Mouse (Mus musculus): Measurements from ENCODE around the gene Elf1. TPM values are rescaled to one million over a fixed set of nuclear protein-coding genes. Genes with fewer than 3 reads are reported as not detected.

The Elf1 gene
- total RNA-seq, 2 experiments from 2014 or later = 4.8 to 5.0 TPM

DNA sequence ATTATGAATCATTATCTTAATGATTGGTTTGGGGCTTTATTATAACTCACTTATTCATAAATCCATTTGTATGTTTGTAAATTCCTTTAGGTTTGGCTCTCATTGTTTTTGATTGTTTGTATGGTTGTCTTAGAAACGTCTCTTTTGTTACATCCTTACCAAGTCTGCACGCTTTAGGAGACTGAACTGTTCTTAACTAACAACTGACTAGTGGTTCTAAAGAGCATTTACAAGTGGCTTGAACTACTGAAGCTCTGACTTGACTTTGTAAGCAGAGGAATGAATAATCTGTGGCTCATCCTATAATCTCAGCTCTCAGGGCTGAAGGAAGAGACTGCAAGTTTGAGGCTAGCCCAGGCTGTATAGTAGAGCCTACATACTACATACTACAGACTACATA is 110.6 kb downstream of the Elf1 start:
- intact Hi-C loops (cut with DNase I) = no loop called here
- no peak for DNase-seq (ENCODE audit: extremely low spot score in 1 of 2, low spot score in 2 of 2)

DNA sequence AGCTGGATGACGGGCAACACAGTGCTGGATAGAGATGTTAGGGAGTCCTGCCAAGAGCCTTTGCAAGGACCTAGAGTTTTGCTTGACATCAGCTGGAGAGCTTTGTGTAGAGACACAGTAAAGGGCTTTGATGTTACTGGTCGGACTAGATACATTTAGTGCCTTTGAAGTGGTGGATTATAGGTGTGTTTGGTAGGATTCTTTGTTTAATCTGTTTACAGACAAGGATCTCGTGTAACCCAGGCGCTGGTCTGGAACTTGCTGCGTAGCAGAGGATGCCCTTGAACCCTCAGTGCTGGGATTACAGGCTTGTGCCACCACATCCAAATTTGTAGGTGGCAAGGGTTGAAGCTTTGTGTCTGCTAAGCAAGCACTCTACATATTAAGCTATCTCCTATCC is 113.1 kb downstream of the Elf1 start:
- intact Hi-C loops (cut with DNase I) = no loop called here

DNA sequence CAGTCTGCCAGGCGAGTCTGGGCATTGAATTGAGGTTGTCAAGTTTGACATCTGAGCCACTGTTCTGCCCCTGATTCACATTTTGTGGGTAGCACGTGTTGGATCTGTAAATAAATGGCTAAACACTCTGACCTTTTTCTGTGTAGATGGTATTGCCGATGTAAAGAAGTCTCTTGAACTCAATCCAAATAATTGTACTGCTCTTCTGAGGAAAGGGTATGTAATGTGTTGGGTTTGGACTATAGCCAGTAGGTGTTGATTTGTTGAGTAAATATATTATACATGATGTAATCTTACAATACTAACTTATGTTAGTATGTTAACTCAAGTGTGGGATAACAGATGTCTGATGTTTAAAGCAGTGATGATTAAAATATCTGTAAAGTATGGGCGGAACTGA is 115.6 kb downstream of the Elf1 start:
- intact Hi-C loops (cut with DNase I) = no loop called here
- DNase-seq (ENCODE audit: extremely low spot score in 1 of 2, low spot score in 2 of 2) = no peak

More for the DNA sequence above, 113.1 kb downstream of the Elf1 start:
- DNase-seq (ENCODE audit: extremely low spot score in 1 of 2, low spot score in 2 of 2) = no peak

DNA sequence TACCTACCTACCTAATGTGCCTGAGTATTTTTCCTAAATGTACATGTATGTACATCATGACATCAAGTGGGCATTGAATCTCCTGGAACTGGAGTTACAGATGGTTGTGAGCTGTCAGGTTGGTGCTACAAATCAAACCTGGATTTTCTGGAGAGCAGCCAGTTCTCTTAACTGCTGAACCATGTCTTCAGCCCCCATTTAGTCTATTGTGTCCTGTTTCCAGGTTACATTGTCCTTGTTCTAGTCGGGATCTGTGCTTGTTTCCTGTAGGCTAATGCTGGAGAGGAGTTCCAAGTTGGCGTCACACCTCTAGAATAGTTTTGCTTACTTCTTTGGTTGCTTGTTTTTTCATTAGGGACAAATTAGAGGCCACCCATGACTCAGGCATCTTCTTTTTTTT is 124.9 kb downstream of the Elf1 start:
- intact Hi-C loops (cut with DNase I) = no loop called here
- no peak for DNase-seq (ENCODE audit: extremely low spot score in 1 of 2, low spot score in 2 of 2)

DNA sequence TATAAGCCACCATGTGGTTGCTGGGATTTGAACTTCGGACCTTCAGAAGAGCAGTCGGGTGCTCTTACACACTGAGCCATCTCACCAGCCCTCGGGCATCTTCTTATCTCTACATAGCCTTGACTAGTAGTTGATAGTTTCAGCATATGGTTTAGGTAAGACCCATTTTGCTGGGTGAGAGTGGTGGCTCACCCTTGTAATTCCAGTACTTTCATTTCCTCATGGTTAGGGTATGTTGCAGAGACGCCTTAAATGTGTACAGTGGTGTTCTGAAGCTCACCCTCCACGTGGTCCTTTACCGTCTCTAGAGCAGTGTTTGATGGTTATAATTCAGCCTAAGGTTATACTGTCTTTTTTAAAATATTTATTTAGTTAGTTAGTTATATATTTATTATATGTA is 125.4 kb downstream of the Elf1 start:
- no peak for DNase-seq (ENCODE audit: extremely low spot score in 1 of 2, low spot score in 2 of 2)
- intact Hi-C loops (cut with DNase I) = no loop called here

DNA sequence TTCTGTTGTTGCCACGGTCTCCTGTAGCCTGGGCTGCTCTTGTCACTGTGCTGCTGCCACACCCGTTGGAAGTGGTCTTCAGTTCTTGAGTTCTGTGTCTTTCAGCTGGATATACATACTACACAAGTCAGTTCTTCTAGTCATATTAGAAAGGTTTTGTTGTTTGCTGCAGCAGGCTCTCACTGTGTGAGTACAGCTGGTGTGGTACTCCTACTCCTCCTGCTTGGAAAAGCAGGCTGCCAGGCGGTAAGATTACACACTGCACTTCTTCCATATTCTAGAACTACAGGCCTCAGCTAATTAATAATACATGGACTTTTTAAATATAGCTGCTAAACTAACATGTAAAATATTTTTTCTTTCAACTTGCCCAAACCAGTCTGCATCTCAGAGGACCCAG is 125.9 kb downstream of the Elf1 start:
- intact Hi-C loops (cut with DNase I) = no loop called here
- no peak for DNase-seq (ENCODE audit: extremely low spot score in 1 of 2, low spot score in 2 of 2)

DNA sequence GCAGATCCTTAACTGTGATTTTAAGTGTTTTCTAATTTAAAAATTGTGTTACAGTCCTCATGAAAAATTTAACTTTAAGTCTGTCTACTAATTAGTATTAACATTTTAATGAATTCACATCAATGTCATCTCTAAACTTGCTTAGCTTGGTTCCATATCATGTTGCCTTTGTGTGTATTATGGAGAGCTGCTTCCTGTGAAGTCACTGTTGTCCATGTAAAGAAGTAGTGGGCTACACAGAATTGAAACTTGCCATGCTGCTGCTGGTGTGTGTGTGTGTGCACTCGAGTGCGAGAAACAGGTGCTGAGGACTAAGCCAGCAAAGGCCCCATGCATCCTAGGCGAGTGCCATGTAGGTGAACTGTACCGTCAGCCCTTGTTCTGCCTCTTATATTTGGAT is 126.4 kb downstream of the Elf1 start:
- DNase-seq (ENCODE audit: extremely low spot score in 1 of 2, low spot score in 2 of 2) = no peak
- intact Hi-C loops (cut with DNase I) = no loop called here

DNA sequence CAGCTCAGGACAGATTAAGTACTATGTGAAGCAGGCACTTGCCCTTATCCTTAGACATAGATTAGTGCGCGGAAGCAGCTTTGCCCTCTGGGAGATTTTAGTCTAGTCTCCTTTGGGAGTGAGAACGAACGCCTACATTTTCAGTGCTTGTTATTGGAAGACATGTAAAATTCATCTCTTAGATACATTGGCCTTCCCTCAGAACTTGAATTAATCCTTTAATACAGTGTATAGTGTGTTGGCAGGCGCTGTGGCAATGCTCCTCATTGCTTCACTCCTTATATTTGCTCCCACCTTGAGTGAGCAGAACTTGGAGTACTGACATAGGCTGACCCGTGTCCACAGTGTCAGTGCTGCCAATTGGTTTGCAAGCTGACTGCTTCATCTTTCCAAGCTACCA is 127.3 kb downstream of the Elf1 start:
- no peak for DNase-seq (ENCODE audit: extremely low spot score in 1 of 2, low spot score in 2 of 2)
- intact Hi-C loops (cut with DNase I) = no loop called here

DNA sequence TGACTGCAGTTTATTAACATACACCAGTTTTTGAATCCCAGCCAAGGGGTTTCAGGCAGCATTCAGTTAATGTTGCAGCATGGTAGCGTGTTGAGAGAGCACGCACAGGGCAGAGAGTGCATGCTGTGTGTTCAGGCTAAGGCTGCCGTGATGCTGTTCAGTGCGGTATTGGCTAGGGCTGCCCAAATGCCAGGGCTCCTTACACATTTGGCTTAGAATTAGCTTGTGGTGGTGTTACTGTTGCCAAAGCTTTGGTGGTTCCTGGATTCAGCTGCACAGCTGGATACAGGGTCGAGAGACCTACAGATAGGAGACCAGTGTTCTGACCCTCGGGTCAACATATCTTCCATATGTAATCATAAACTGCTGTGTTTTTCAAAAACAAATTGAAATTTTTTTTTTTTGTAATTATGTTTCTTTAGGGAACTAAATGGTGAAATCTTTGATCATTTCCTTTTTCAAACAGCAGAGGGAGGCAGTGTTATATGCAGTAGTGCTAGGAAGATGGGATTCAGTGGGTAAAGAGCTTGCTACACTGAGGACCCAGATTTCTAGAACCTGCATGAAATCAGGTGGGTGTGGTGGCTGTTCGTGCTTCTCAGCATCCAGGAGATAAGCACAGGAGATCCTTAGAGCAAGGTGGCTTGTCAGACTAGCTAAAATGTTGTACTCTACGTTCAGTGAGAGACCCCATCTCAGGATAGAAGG is 136.3 kb downstream of the Elf1 start:
- intact Hi-C loops (cut with DNase I) = loop anchor here (2.0 to 10.0 kb wide), 3 partner anchors 118 to 596 kb away; no protein-coding TSS in a partner anchor

DNA sequence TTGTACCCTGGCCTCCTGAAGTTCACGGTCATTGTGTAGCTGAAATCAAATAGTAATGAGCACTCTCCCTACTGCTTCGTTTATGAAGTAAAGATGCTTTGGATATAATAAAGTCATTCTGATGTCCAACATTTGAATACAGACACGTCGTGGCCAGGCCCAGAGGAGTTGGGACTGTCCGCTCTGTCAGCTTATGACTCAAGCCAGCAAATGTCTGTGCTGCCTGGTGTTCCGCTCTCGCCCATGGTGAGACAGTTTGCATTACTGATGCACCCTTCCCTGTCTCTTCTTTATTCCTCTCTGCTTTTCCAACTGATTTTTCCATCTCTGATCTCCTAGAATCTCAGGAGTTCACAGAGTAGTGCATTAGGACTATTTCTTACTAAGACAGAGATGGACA is 138.8 kb downstream of the Elf1 start:
- intact Hi-C loops (cut with DNase I) = loop anchor here (5.0 to 10.0 kb wide), 2 partner anchors 115 to 147 kb away; no protein-coding TSS in a partner anchor
- no peak for DNase-seq (ENCODE audit: extremely low spot score in 1 of 2, low spot score in 2 of 2)

More for the DNA sequence above, 136.3 kb downstream of the Elf1 start:
- DNase-seq (ENCODE audit: extremely low spot score in 1 of 2, low spot score in 2 of 2) = peak in 1 of 2 experiments; percentile 70

DNA sequence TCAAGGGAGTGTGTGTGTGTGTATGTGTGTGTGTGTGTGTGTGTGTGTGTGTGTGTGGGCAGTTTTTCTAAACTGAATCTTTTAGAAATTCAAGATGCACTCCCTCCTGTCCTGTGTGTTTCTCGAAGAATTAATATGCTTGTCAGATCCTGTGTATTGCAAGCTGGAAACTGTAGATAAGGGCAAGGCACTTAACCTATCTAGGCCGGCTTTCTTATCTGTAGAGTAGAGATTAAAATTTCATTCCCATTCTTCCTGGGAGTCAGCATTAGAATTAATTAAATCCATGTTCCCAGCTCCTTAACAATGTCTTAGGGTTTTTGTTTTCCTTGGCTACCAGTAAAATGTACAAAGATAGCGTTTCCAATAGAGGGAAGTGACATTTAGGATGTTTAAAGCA is 140.1 kb downstream of the Elf1 start:
- intact Hi-C loops (cut with DNase I) = no loop called here
- DNase-seq (ENCODE audit: extremely low spot score in 1 of 2, low spot score in 2 of 2) = no peak

Small RNA genes within 50 kb of the gene (microRNA-seq; reads per million reads assigned to microRNA genes)
- gene Gm27857 = not detected

Other genes with a start within 250 kb of the Elf1 start
- not detected for gene Zfp957, start 233.8 kb upstream of the Elf1 start, total RNA-seq (2021)
- gene Rgcc, start 179.5 kb upstream of the Elf1 start, total RNA-seq (2021) = 10 to 100 TPM; 36.9 to 37.9 TPM
- 10 to 100 TPM; 10.7 to 11.2 TPM for gene Naa16, start 90.4 kb upstream of the Elf1 start, total RNA-seq (2021)
- gene Mtrf1, start 83.4 kb upstream of the Elf1 start, total RNA-seq (2021) = 1 to 10 TPM; 5.0 to 6.1 TPM
- gene Kbtbd7, start 54.7 kb upstream of the Elf1 start, total RNA-seq (2021) = 10 to 100 TPM; 39.9 to 40.5 TPM
- gene Kbtbd6, start 29.4 kb upstream of the Elf1 start, total RNA-seq (2021) = 1 to 10 TPM; 1.5 to 1.7 TPM
- gene Wbp4, start 326 bp downstream of the Elf1 start, total RNA-seq (2021) = 10 to 100 TPM; 42.6 to 44.1 TPM
- gene Sugt1, start 106.5 kb downstream of the Elf1 start, total RNA-seq (2021) = 10 to 100 TPM; 77.9 to 92.8 TPM
- gene Cnmd, start 181.0 kb downstream of the Elf1 start, total RNA-seq (2021) = under 1 TPM; 0.75 to 0.77 TPM

All from left cerebral cortex, postnatal 10 days (tissue).